Mouse (Mus musculus): ENCODE data around the gene H2afv.

GRCm38 (mm10) chr11:6411684-6412083 lies 32.6 kb downstream of the H2afv start:
- TF ChIP-seq POLR2A (IDR thresholded peaks at IDR 0.05; ENCODE audit: insufficient read depth, low read depth, low read length) (no peak), CTCF (IDR thresholded peaks at IDR 0.05; ENCODE audit: insufficient read depth, low read depth, low read length) (peak; percentile 68; the same call in 1 of the 2 replicates)

Data from olfactory bulb, adult 2 months (tissue).